Mouse (Mus musculus): ENCODE measurements around the gene Cyp2b19. TPM values are rescaled to one million over a fixed set of nuclear protein-coding genes. Genes with fewer than 3 reads are reported as not detected.

Cyp2b19 gene
- polyA plus RNA-seq, 1 experiment: not detected

Other genes with a start within 250 kb of the Cyp2b19 start
- gene Nlrp9a, start 222.1 kb upstream of the Cyp2b19 start, polyA plus RNA-seq (2012; rRNA removed): not detected in 2 replicates
- not detected in 2 replicates for gene Vmn1r185, start 138.7 kb upstream of the Cyp2b19 start, polyA plus RNA-seq (2012; rRNA removed)
- gene Cyp2b23, start 70.7 kb upstream of the Cyp2b19 start, polyA plus RNA-seq (2012; rRNA removed): not detected in 2 replicates
- not detected in 2 replicates for gene Cyp2g1, start 51.8 kb downstream of the Cyp2b19 start, polyA plus RNA-seq (2012; rRNA removed)
- gene Cyp2a5, start 78.2 kb downstream of the Cyp2b19 start, polyA plus RNA-seq (2012; rRNA removed): not detected in 2 replicates
- not detected in 2 replicates for gene Cyp2a22, start 182.2 kb downstream of the Cyp2b19 start, polyA plus RNA-seq (2012; rRNA removed)

Measured in urinary bladder, adult 2 months (tissue).